Mouse (Mus musculus) liver, embryonic 14.5 days (tissue): ENCODE data around the gene Frmd4a. TPM values are rescaled to one million over a fixed set of nuclear protein-coding genes. Genes with fewer than 3 reads are reported as not detected.

ENCODE experiments used
- ATAC-seq: fragments of 200-750 bp; cut with Nextera tagmentation; 2 replicates; pipeline ENCODE4 v1.8.0; 2017; ENCODE audit warnings: moderate number of reproducible peaks, mild to moderate bottlenecking, moderate library complexity; ENCODE audit not compliant: insufficient read depth
- DNase-seq, 3 experiments: peaks; one replicate each; pipeline ENCODE4 v3.0.0-alpha.2; 2012 to 2013; ENCODE audit warnings: low read depth in 3 of 3, low spot score in 3 of 3
- H3K27ac ChIP-seq: fragments of 300-500 bp; sonication (generic); 2 replicates; pipeline ENCODE4 v1.5.1; 2014; ENCODE audit warnings: moderate library complexity, mild to moderate bottlenecking, control low read depth, inconsistent platforms
- H3K27me3 ChIP-seq: fragments of 300-500 bp; sonication (generic); 2 replicates; pipeline ENCODE4 v1.6.1; 2014; ENCODE audit warnings: mild to moderate bottlenecking, low read length, moderate library complexity; ENCODE audit not compliant: control insufficient read depth, insufficient read depth
- H3K36me3 ChIP-seq: fragments of 300-500 bp; sonication (generic); replicated peaks from 2 replicates; pipeline ENCODE4 v1.6.1; 2014; ENCODE audit warnings: low read depth; ENCODE audit not compliant: control insufficient read depth, insufficient read depth
- H3K4me1 ChIP-seq, 2 experiments: fragments of 200-500 bp in 1 of 2; fragments of 300-500 bp in 1 of 2; sonication (generic) in 1 of 2; replicated peaks; 2 replicates each; pipeline ENCODE4 v1.6.1; 2012 to 2014; ENCODE audit warnings: antibody characterized with exemption in 1 of 2, inconsistent platforms in 1 of 2, low read length in 1 of 2; ENCODE audit not compliant: control insufficient read depth in 2 of 2, insufficient read depth in 2 of 2
- H3K4me2 ChIP-seq: fragments of 300-500 bp; sonication (generic); 2 replicates; pipeline ENCODE4 v1.6.1; 2014; ENCODE audit warnings: low read depth, mild to moderate bottlenecking, control low read depth, moderate library complexity
- H3K4me3 ChIP-seq, 2 experiments: fragments of 200-500 bp in 1 of 2; fragments of 300-500 bp in 1 of 2; sonication (generic) in 1 of 2; 2 replicates each; pipeline ENCODE4 v1.5.1; 2012 to 2014; ENCODE audit warnings: low read depth in 2 of 2, low read length in 2 of 2, mild to moderate bottlenecking in 2 of 2, control low read depth in 1 of 2, inconsistent platforms in 1 of 2, moderate library complexity in 1 of 2; ENCODE audit not compliant: insufficient read depth in 1 of 2
- H3K9ac ChIP-seq: fragments of 300-500 bp; sonication (generic); replicated peaks from 2 replicates; pipeline ENCODE4 v1.6.1; 2014; ENCODE audit warnings: mild to moderate bottlenecking, control low read depth, moderate library complexity
- H3K9me3 ChIP-seq: fragments of 300-500 bp; sonication (generic); 2 replicates; pipeline ENCODE4 v1.6.1; 2016; ENCODE audit warnings: low read length, mixed read lengths; ENCODE audit not compliant: control insufficient read depth
- CTCF ChIP-seq: IDR thresholded peaks from 2 replicates; pipeline ENCODE4 v1.5.1; 2016; ENCODE audit warnings: antibody characterized with exemption, low read depth, control low read depth
- EP300 ChIP-seq: IDR thresholded peaks from 2 replicates; pipeline ENCODE4 v1.6.1; 2016; ENCODE audit warnings: antibody characterized with exemption, low read depth
- WGBS: fragments of 180-500 bp; shearing (Covaris S2); extraction: QIAGEN DNeasy Blood & Tissue Kit; methylation state at CpG from one replicate; pipeline ENCODE4 v1.1.7; 2014; ENCODE audit not compliant: insufficient replicate concordance; 5-methylcytosine and 5-hydroxymethylcytosine counted together
- polyA plus RNA-seq, 2 experiments: library from polyadenylated mRNA; depleted of rRNA in 1 of 2; stranded (reverse) in 1 of 2; unstranded in 1 of 2; fragments of >200 nt; fragmentation: Nextera tagmentation in 1 of 2; extraction: Ambion mirVana in 1 of 2; gene quantifications; 2 replicates each; pipeline versions ENCODE4 v1.2.1 to v1.2.3; 2012 to 2014

The Frmd4a gene
- polyA plus RNA-seq, 2 experiments: 11.0 to 11.2 TPM

- H3K9me3 ChIP-seq: no peaks in the 10 kb centered on the region
- no peaks in the 10 kb centered on the region for H3K27me3 ChIP-seq
- no peak for ATAC-seq
- peaks cover 14% of the 10 kb centered on the region for H3K36me3 ChIP-seq
- 67% methylated on average over 3 of the region's 3 CpGs for WGBS
- TF ChIP-seq EP300 (no peak), CTCF (no peak)
- H3K9ac ChIP-seq: no peak overlapping the region
- H3K4me2 ChIP-seq: no peak overlapping the region
- H3K27ac ChIP-seq: no peak overlapping the region
- H3K4me1 ChIP-seq: no peaks in the 10 kb centered on the region
- no peak for DNase-seq
- no peak overlapping the region for H3K4me3 ChIP-seq
Observed at GRCm38 (mm10) chr2:4621471-4621985, 604.0 kb downstream of the Frmd4a start.

- TF ChIP-seq EP300 (no peak), CTCF (no peak)
- H3K4me3 ChIP-seq: no peak overlapping the region
- no peaks in the 10 kb centered on the region for H3K27me3 ChIP-seq
- H3K4me1 ChIP-seq: no peaks in the 10 kb centered on the region
- H3K9ac ChIP-seq: no peak overlapping the region
- H3K9me3 ChIP-seq: no peaks in the 10 kb centered on the region
- peaks cover 14% of the 10 kb centered on the region for H3K36me3 ChIP-seq
- H3K27ac ChIP-seq: no peak overlapping the region
- ATAC-seq (no peak), DNase-seq (no peak)
- WGBS: 84% methylated on average over 3 of the region's 3 CpGs
- no peak overlapping the region for H3K4me2 ChIP-seq
Observed at GRCm38 (mm10) chr2:4626911-4627310, 609.4 kb downstream of the Frmd4a start.

GRCm38 (mm10) chr2:4628920-4629319 is 611.4 kb downstream of the Frmd4a start:
- no peak overlapping the region for H3K4me2 ChIP-seq
- no peak overlapping the region for H3K4me3 ChIP-seq
- DNase-seq: no peak
- H3K27ac ChIP-seq: no peak overlapping the region
- H3K36me3 ChIP-seq: peaks cover 15% of the 10 kb centered on the region
- H3K9ac ChIP-seq: no peak overlapping the region
- ATAC-seq: no peak
- H3K4me1 ChIP-seq: no peaks in the 10 kb centered on the region
- 62% methylated on average over 2 of the region's 2 CpGs for WGBS
- no peaks in the 10 kb centered on the region for H3K9me3 ChIP-seq
- no peaks in the 10 kb centered on the region for H3K27me3 ChIP-seq
- TF ChIP-seq EP300 (no peak), CTCF (no peak)

GRCm38 (mm10) chr2:4629470-4629869 is 612.0 kb downstream of the Frmd4a start:
- Histone ChIP-seq H3K4me3 (no peak overlapping the region), H3K27me3 (no peaks in the 10 kb centered on the region), H3K4me2 (no peak overlapping the region), H3K9me3 (no peaks in the 10 kb centered on the region), H3K4me1 (no peaks in the 10 kb centered on the region), H3K36me3 (peaks cover 16% of the 10 kb centered on the region), H3K27ac (no peak overlapping the region), H3K9ac (no peak overlapping the region)
- ATAC-seq (no peak), DNase-seq (no peak)
- TF ChIP-seq EP300 (no peak), CTCF (no peak)
- 67% methylated on average over 11 of the region's 11 CpGs for WGBS

- Histone ChIP-seq H3K4me3 (no peak overlapping the region), H3K36me3 (peaks cover 24% of the 10 kb centered on the region), H3K4me1 (no peaks in the 10 kb centered on the region), H3K27me3 (no peaks in the 10 kb centered on the region), H3K4me2 (no peak overlapping the region), H3K27ac (no peak overlapping the region), H3K9ac (no peak overlapping the region), H3K9me3 (no peaks in the 10 kb centered on the region)
- no peak for DNase-seq
- WGBS: 87% methylated on average over 10 of the region's 10 CpGs
- TF ChIP-seq CTCF (no peak), EP300 (no peak)
- ATAC-seq: no peak
Observed at GRCm38 (mm10) chr2:4630197-4630835, 612.8 kb downstream of the Frmd4a start.
